Mouse (Mus musculus): ENCODE data around the gene Ccdc149.

Ccdc149 gene

GRCm38 (mm10) chr5:52367866-52368840 is 103.2 kb downstream of the Ccdc149 start:
- DNase-seq = no peak

DNA sequence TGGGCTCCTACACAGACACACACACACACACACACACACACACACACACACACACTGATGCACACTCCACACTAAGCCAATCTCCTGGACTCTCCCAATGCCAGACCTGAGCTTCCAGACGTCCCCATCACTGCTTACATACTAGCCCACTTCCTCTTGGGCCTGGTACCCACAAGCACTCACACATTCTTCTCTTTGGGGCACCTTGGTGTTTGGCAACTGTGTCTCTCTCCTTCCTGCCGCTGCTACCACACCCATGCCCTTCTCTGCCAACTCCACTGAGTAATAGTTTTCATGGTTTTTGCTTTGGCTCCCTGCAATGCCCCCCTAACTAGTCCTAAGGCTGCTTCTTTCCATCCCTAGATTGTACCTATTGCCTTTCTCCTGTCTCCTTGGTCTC is 104.7 kb downstream of the Ccdc149 start:
- no peak for DNase-seq

DNA sequence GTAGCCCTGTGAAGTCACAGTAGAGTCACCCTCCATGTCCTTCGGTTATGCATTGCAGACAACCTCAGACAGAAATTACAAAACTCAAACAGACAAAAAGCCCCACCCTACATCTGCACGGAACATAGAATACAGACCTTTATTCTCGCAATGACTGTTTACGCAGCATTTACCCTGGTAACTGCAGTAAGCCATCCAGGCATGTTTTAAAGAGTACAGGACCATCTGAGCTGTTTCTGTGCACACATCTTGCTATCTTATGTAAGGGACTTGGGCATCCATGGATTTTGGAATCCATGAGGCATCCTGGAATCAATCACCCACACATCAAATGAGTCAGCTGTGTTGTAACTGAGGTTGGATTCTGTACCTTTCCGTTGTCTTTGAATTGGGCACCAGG is 105.4 kb downstream of the Ccdc149 start:
- DNase-seq = no peak

- DNase-seq = no peak
Observed at GRCm38 (mm10) chr5:52364521-52364920, 106.8 kb downstream of the Ccdc149 start.

GRCm38 (mm10) chr5:52363468-52364150 is 107.7 kb downstream of the Ccdc149 start, which contains the start of gene Sod3:
Gene Sod3, plus strand, starts transcription at chr5:52363791.
- peak; percentile 66 for DNase-seq

DNA sequence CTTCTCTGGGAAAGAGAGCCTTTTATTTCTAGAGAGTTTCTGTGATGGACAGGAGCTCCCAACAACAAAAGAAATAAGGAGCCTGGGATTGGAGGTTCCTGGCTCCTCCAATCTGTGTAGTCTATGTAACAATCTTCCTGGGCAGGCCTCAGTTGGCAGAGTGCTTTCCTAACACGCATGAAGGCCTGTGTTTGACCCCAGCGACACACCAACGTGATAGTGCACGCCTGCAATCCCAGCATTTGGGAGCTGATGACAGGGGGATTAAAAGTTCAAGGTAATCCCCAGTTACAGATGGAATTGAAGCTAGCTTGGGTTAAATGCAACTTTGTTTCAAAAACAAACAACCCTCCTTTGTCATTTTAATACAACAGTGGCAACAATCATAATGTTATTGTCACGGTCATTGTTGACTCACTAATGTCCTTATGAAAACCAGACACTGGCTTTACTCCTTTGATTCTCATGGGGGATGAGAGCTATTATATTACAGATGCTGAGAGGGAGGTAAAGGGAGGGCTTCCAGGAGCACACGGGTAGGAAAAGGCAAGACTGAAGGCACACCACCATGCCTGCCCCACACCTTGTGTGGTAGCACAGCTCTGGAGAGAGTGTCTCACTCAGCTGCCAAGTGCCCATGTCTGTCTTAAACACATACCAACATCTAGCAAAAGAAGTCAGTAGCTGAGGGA is 108.4 kb downstream of the Ccdc149 start:
- no peak for DNase-seq

DNA sequence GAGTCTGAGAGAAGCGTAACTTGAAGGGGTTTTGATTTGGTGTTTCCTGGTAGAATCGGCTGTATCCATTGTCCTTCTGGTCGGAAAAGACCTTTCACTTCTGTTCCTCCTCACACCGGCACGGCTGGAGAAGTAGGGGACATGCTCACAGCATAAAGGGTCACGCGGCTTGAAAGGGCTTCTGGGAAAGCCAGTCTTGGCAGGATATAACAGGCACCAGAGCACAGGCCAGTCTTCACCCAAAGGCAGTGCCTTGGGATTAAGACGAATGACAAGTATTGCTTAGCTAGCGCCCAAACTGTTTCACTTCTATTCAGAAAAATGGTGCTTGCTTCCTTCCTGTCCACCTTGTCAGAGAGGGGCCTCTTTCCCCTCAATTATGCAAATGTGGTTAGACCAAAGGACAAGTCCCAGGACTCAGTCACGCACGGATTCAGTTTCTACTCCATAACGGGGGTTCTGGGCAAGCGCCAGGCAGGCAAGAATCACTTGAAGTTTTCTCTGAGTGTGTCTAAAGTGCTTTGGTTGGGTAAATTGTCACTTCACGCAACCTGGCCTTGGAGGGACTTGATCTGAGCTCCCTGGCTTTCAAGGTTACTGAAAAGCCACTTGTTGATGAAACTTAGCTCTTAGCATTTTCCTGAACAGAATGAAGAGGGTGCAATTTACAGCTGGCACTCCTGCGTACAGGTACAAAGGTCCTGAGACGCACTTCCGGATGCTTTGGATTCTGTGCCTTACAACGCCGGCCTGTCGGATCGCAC is 110.9 kb downstream of the Ccdc149 start:
- peak; percentile 28 for DNase-seq

DNA sequence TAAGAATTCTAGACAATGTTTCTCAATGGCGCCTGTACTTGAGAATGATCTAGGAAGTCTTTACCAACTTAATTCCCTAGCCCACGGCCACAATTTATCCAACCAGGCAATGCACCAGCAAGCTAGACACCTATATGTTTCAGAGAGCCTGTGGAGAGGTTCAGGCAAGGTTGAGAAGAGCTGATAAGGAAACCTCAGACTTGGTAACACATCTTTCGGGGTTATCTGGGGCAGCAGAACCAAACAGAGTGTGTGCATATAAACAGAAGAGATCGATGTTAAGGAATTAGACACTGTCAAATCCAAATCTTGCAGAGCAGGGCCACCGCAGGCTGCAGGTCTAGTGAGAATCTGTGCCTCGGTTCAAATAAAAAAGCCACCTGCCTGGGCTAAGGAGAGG is 113.2 kb downstream of the Ccdc149 start:
- no peak for DNase-seq

GRCm38 (mm10) chr5:52357175-52357754 is 114.1 kb downstream of the Ccdc149 start:
- DNase-seq = no peak

DNA sequence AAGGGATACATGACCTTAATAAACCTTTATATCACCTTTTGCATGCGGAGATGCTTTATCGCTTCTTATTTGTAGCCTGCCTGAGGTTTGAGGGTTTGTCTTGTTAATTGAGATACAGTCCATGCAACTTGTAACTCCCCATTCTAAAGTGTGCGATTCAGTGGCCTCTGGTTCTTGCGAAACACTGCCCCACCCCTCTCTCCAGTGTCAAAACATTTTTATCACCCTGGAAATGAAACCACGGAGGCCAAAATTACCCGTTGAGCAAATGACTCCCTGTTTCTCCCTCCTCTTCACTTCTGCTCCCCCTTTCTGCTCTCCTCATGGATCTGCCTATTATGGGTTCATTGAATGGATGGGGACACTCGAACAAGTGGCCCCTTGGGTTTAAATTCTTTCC is 115.7 kb downstream of the Ccdc149 start:
- DNase-seq = peak; percentile 21

- DNase-seq = peak; percentile 35
Observed at GRCm38 (mm10) chr5:52354441-52354840, 116.9 kb downstream of the Ccdc149 start.

DNA sequence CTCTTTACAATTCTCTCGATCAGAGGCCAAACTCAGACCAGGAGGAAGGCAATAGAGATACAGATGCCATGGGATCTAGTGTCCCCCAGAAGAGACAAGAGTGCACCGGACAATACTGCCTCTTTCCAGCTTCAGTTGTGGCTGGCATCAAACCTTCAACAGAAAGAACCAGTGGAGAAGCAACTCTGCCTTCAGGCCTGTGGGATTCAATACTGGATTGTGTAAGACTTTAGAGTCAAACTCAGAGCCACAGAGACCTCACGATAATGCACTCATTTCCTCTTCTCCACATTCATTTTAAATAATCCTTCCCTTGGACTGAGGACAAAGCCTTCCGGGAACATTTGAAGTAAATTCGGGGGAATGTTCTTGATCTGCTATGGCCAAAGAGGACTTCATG is 118.6 kb downstream of the Ccdc149 start:
- DNase-seq = no peak

- DNase-seq = no peak
Observed at GRCm38 (mm10) chr5:52351561-52351960, 119.8 kb downstream of the Ccdc149 start.

GRCm38 (mm10) chr5:52350451-52350850 is 120.9 kb downstream of the Ccdc149 start:
- no peak for DNase-seq

- no peak for DNase-seq
Observed at GRCm38 (mm10) chr5:52346890-52347289, 124.4 kb downstream of the Ccdc149 start.

- no peak for DNase-seq
Observed at GRCm38 (mm10) chr5:52339134-52339533, 132.2 kb downstream of the Ccdc149 start.

GRCm38 (mm10) chr5:52335590-52335989 is 135.7 kb downstream of the Ccdc149 start:
- peak; percentile 63 for DNase-seq

DNA sequence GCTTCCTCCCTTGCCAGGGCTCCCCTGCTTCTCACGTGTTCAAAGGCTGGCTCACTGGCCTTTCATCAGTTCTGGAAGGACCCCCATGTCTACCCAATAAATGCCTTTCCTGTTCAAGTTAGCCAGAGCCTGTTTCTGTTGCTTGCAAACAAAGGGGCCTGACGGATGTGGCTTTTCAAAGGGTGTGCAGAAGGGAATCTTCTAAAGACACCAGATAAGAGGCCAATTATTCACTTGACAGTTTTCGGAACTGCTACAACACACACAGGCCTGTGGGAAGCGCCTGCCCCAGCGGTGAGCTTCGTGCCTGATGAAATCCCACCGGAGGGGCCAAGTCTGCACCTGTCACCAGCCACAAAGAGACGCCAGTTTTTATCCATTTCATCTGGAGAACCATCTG is 139.2 kb downstream of the Ccdc149 start:
- no peak for DNase-seq

All from lung, postnatal 14 days (tissue).